Mouse (Mus musculus): ENCODE data around the gene Olfr1252. TPM values are rescaled to one million over a fixed set of nuclear protein-coding genes. Genes with fewer than 3 reads are reported as not detected.

The Olfr1252 gene
- not detected for total RNA-seq (2021)
- long read RNA-seq, experiment 1 = 0 reads
- long read RNA-seq, experiment 2 = 0 reads

GRCm38 (mm10) chr2:89724912-89725311 is at the start of gene Olfr1252:
Olfr1252 (minus strand) TSS chr2:89725012.
- no peak for DNase-seq (ENCODE audit: low spot score in 2 of 2)

GRCm38 (mm10) chr2:89756990-89757389 is 32.2 kb upstream of the Olfr1252 start, which contains the start of gene Olfr1253:
Olfr1253 (minus strand) TSS chr2:89757090.
- DNase-seq (ENCODE audit: low spot score in 2 of 2) = no peak

GRCm38 (mm10) chr2:89691980-89692379 is 32.8 kb downstream of the Olfr1252 start:
- DNase-seq (ENCODE audit: low spot score in 2 of 2) = no peak

GRCm38 (mm10) chr2:89671836-89672235 is 53.0 kb downstream of the Olfr1252 start, which contains the start of gene Olfr1251:
Olfr1251 (minus strand) TSS chr2:89671936.
- no peak for DNase-seq (ENCODE audit: low spot score in 2 of 2)

Other genes starting within 250 kb of the Olfr1252 start
- not detected for gene Olfr1241, start 237.9 kb downstream of the Olfr1252 start, total RNA-seq (2021)
- gene Olfr1242, start 226.7 kb downstream of the Olfr1252 start, total RNA-seq (2021) = not detected
- not detected for gene Olfr1243, start 193.5 kb downstream of the Olfr1252 start, total RNA-seq (2021)
- gene Olfr1245, start 146.6 kb downstream of the Olfr1252 start, total RNA-seq (2021) = not detected
- gene Olfr1246, start 131.9 kb downstream of the Olfr1252 start, total RNA-seq (2021) = not detected
- gene Olfr1247, start 110.9 kb downstream of the Olfr1252 start, total RNA-seq (2021) = not detected
- not detected for gene Olfr1248, start 106.8 kb downstream of the Olfr1252 start, total RNA-seq (2021)
- not detected for gene Olfr1249, start 90.0 kb downstream of the Olfr1252 start, total RNA-seq (2021)
- not detected for gene Olfr1250, start 63.5 kb downstream of the Olfr1252 start, total RNA-seq (2021)
- not detected for gene Olfr1251, start 53.1 kb downstream of the Olfr1252 start, total RNA-seq (2021)
- gene Olfr1253, start 32.1 kb upstream of the Olfr1252 start, total RNA-seq (2021) = not detected
- not detected for gene Olfr1254, start 68.6 kb upstream of the Olfr1252 start, total RNA-seq (2021)
- gene Olfr1255, start 87.0 kb upstream of the Olfr1252 start, total RNA-seq (2021) = not detected
- gene Olfr1256, start 116.5 kb upstream of the Olfr1252 start, total RNA-seq (2021) = not detected
- gene Olfr48, start 123.2 kb upstream of the Olfr1252 start, total RNA-seq (2021) = not detected
- not detected for gene Olfr1257, start 153.4 kb upstream of the Olfr1252 start, total RNA-seq (2021)
- gene Olfr1258, start 202.3 kb upstream of the Olfr1252 start, total RNA-seq (2021) = not detected
- not detected for gene Olfr1259, start 223.7 kb upstream of the Olfr1252 start, total RNA-seq (2021)
- not detected for gene Olfr1260, start 249.3 kb upstream of the Olfr1252 start, total RNA-seq (2021)

All from adrenal gland, adult 18-20 months (tissue).